8 mouse cellular contexts compared by ENCODE assay signal in the genomic region with DNA sequence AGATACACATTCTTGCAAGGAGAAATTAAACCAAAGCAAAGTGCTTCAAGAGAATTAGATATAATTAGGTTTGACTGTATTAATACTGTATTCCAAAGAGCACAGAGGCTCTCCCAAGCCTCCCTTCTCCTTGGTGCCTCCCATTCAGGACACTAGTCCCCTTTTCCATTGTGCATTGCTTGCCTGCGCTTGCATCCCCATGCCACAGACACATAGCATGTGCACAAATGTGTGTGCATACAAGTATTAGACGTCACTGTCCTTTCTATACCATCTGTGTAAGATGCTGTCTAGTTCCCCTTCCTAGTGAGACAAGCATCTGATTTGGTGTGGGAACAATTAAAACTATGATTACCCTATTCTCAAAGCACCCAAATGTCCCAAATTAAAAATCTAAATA. TPM values are rescaled to one million over a fixed set of nuclear protein-coding genes. Genes with fewer than 3 reads are reported as not detected.
DNase-seq lines count a peak whose midpoint lies in the region; ATAC-seq and TF ChIP-seq lines count a peak whose summit lies in the region.

No protein-coding gene starts in this region.

- no peak for TF ChIP-seq CTCF in brain, embryonic 14.5 days (IDR thresholded peaks at IDR 0.05; ENCODE audit: borderline replicate concordance, extremely low read depth, insufficient read depth, insufficient read length)

- peak overlapping the region; percentile 98 for H3K27ac ChIP-seq in hindbrain, embryonic 12.5 days
- peak overlapping the region; percentile 99 for H3K27ac ChIP-seq in midbrain, embryonic 13.5 days

- peak; percentile 68 for DNase-seq in brain, embryonic 14.5 days (ENCODE audit: low read depth)
- no peak for DNase-seq in ovary, postnatal 14 days (ENCODE audit: low spot score)
- DNase-seq in frontal cortex, postnatal 36 days (ENCODE audit: low spot score in 2 of 2) = no peak

- peak overlapping the region; percentile 87 for H3K4me3 ChIP-seq in erythroblast, embryonic 14.5 days (replicated peaks)
- H3K4me3 ChIP-seq in hindbrain, embryonic 12.5 days = peak overlapping the region; percentile 88
- H3K4me3 ChIP-seq in midbrain, embryonic 13.5 days (replicated peaks) = peak overlapping the region; percentile 93

- WGBS in hindbrain, embryonic 12.5 days = 41% methylated on average over 2 of the region's 2 CpGs
- WGBS in midbrain, embryonic 13.5 days = 24% methylated on average over 2 of the region's 2 CpGs

- H3K9me3 ChIP-seq in erythroblast, embryonic 14.5 days (ENCODE audit: control insufficient read depth, low read length) = no peaks in the 10 kb centered on the region
- no peaks in the 10 kb centered on the region for H3K9me3 ChIP-seq in hindbrain, embryonic 12.5 days (replicated peaks)
- H3K9me3 ChIP-seq in midbrain, embryonic 13.5 days = no peaks in the 10 kb centered on the region

- H3K36me3 ChIP-seq in erythroblast, embryonic 14.5 days (ENCODE audit: control insufficient read depth) = peaks cover 58% of the 10 kb centered on the region
- H3K36me3 ChIP-seq in hindbrain, embryonic 12.5 days = 0 out of 2 replicates have a peak, but pooled peaks cover 2% of the 10 kb centered on the region
- 0 out of 2 replicates have a peak, but pooled peaks cover 4% of the 10 kb centered on the region for H3K36me3 ChIP-seq in midbrain, embryonic 13.5 days

- H3K4me1 ChIP-seq in erythroblast, embryonic 14.5 days (ENCODE audit: control insufficient read depth) = peaks cover 82% of the 10 kb centered on the region
- peaks cover 30% of the 10 kb centered on the region for H3K4me1 ChIP-seq in hindbrain, embryonic 12.5 days
- peaks cover 48% of the 10 kb centered on the region for H3K4me1 ChIP-seq in midbrain, embryonic 13.5 days (replicated peaks)

- H3K9ac ChIP-seq in hindbrain, embryonic 12.5 days = peak overlapping the region; percentile 94
- H3K9ac ChIP-seq in midbrain, embryonic 13.5 days (replicated peaks) = peak overlapping the region; percentile 96

- no peak for ATAC-seq in erythroblast, adult 5-6 weeks (replicated peaks; ENCODE audit: low FRiP score, poor library complexity, severe bottlenecking)
- ATAC-seq in hindbrain, embryonic 12.5 days (ENCODE audit: low FRiP score) = no peak
- no peak for ATAC-seq in midbrain, embryonic 13.5 days
- ATAC-seq in erythroid progenitor cell, adult 5-6 weeks (replicated peaks; ENCODE audit: low FRiP score, poor library complexity, severe bottlenecking) = no peak

- TF ChIP-seq POLR2A in brain, embryonic 14.5 days (IDR thresholded peaks at IDR 0.05; ENCODE audit: borderline replicate concordance, extremely low read depth, insufficient read depth, insufficient read length, poor library complexity, severe bottlenecking) = no peak

- peak overlapping the region; percentile 65 for H3K4me2 ChIP-seq in hindbrain, embryonic 12.5 days (replicated peaks)
- H3K4me2 ChIP-seq in midbrain, embryonic 13.5 days (replicated peaks) = peak overlapping the region; percentile 66

- H3K27me3 ChIP-seq in erythroblast, embryonic 14.5 days (ENCODE audit: control insufficient read depth) = no peaks in the 10 kb centered on the region
- no peaks in the 10 kb centered on the region for H3K27me3 ChIP-seq in hindbrain, embryonic 12.5 days
- H3K27me3 ChIP-seq in midbrain, embryonic 13.5 days = no peaks in the 10 kb centered on the region

RNA-seq across cellular contexts. Expression of a gene that starts 2.0 kb away (rescaled TPM):
- 6.7 and 10.7 TPM in 2 replicates for polyA plus RNA-seq in erythroblast, embryonic 14.5 days (2012)
- 115 and 138 TPM in 2 replicates for total RNA-seq in erythroblast, adult 5-6 weeks (2015; ENCODE audit: low replicate concordance)
- total RNA-seq in erythroblast, adult 5-6 weeks (2017; ENCODE audit: low replicate concordance) = 122 and 195 TPM in 2 replicates
- polyA plus RNA-seq in brain, embryonic 14.5 days (2012; rRNA removed) = 66.0 and 93.4 TPM in 2 replicates
- polyA plus RNA-seq in hindbrain, embryonic 12.5 days (2016; fragmentation: Nextera tagmentation; extraction: Ambion mirVana) = 89.0 and 95.7 TPM in 2 replicates
- polyA plus RNA-seq in midbrain, embryonic 13.5 days (2015; fragmentation: Nextera tagmentation; extraction: Ambion mirVana) = 103 and 105 TPM in 2 replicates
- total RNA-seq in erythroid progenitor cell, adult 5-6 weeks (2015; ENCODE audit: low replicate concordance) = 160 and 200 TPM in 2 replicates
- total RNA-seq in erythroid progenitor cell, adult 5-6 weeks (2017; ENCODE audit: low replicate concordance) = 154 and 188 TPM in 2 replicates
